Mouse (Mus musculus) limb, embryonic 11.5 days (tissue): ENCODE results near the gene Ifna1. TPM values are rescaled to one million over a fixed set of nuclear protein-coding genes. Genes with fewer than 3 reads are reported as not detected.
"Not testable (repeated sequence)": the region's sequence is repeated elsewhere in the genome, so short reads cannot be mapped to it uniquely, and the experiment has no call there.

Experiments used
- ATAC-seq: fragments of 200-750 bp; cut with Nextera tagmentation; 2 replicates; pipeline ENCODE4 v1.8.0; 2017; ENCODE audit warnings: low read depth; ENCODE audit not compliant: insufficient number of reproducible peaks, low FRiP score, low TSS enrichment
- DNase-seq: peaks from one replicate; pipeline ENCODE4 v3.0.0-alpha.2; 2015; ENCODE audit warnings: low spot score
- H3K27ac ChIP-seq: fragments of 300-500 bp; sonication (generic); replicated peaks from 2 replicates; pipeline ENCODE4 v1.5.1; 2014; ENCODE audit warnings: low read depth, mild to moderate bottlenecking, low read length
- H3K27me3 ChIP-seq: fragments of 300-500 bp; sonication (generic); 2 replicates; pipeline ENCODE4 v1.6.1; 2014; ENCODE audit warnings: mild to moderate bottlenecking, low read length, mixed read lengths; ENCODE audit not compliant: control insufficient read depth, insufficient read depth
- H3K36me3 ChIP-seq: fragments of 300-500 bp; sonication (generic); 2 replicates; pipeline ENCODE4 v1.6.1; 2014; ENCODE audit warnings: mild to moderate bottlenecking, low read length, moderate library complexity, mixed read lengths; ENCODE audit not compliant: control insufficient read depth, insufficient read depth
- H3K4me1 ChIP-seq: fragments of 300-500 bp; sonication (generic); 2 replicates; pipeline ENCODE4 v1.6.1; 2014; ENCODE audit warnings: low read length, mixed read lengths; ENCODE audit not compliant: control insufficient read depth, insufficient read depth
- H3K4me2 ChIP-seq: fragments of 300-500 bp; sonication (generic); 2 replicates; pipeline ENCODE4 v1.6.1; 2014; ENCODE audit warnings: low read depth, mild to moderate bottlenecking, moderate library complexity; ENCODE audit not compliant: severe bottlenecking
- H3K4me3 ChIP-seq: fragments of 300-500 bp; sonication (generic); 2 replicates; pipeline ENCODE4 v1.5.1; 2014; ENCODE audit warnings: low read depth, low read length
- H3K9ac ChIP-seq: fragments of 300-500 bp; sonication (generic); 2 replicates; pipeline ENCODE4 v1.6.1; 2014; ENCODE audit warnings: mild to moderate bottlenecking, low read length
- H3K9me3 ChIP-seq: fragments of 300-500 bp; sonication (generic); 2 replicates; pipeline ENCODE4 v1.6.1; 2016; ENCODE audit warnings: low read length; ENCODE audit not compliant: control insufficient read depth
- WGBS: fragments of 180-500 bp; shearing (Covaris S2); extraction: QIAGEN DNeasy Blood & Tissue Kit; methylation state at CpG from one replicate; pipeline ENCODE4 v1.1.7; 2014; 5-methylcytosine and 5-hydroxymethylcytosine counted together
- polyA plus RNA-seq: library from polyadenylated mRNA; unstranded; fragments of >200 nt; fragmentation: Nextera tagmentation; extraction: Ambion mirVana; gene quantifications from 2 replicates; pipeline ENCODE4 v1.2.1, GENCODE M21; 2014

The Ifna1 gene
- polyA plus RNA-seq: not detected in 2 replicates

DNA sequence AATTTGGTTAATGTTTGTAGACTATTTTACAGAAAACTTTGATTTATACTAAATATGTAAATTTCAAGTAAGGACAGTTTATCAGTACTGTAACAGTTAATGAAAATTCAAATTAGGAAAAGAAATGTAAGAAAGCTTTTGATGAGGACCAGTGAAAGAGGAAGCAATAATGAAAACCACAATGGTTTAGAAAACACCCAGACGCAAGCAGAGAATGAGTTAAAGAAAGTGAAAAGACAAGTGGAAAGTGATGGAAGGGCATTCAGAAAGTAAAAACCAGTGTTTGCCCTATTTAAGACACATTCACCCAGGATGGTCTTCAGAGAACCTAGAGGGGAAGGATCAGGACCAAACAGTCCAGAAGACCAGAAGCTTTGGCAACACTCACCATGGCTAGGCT is at the start of gene Ifna1:
Gene Ifna1, plus strand, starts transcription at position 390 of the 400 bp plus-strand sequence.
- Histone ChIP-seq H3K27ac (no peak within 1 kb of the TSS), H3K9ac (no peak within 1 kb of the TSS), H3K4me3 (no peak within 1 kb of the TSS), H3K9me3 (no peaks in the 10 kb centered on the region), H3K27me3 (no peaks in the 10 kb centered on the region), H3K36me3 (no peaks in the 10 kb centered on the region), H3K4me1 (no peaks in the 10 kb centered on the region), H3K4me2 (no peak within 1 kb of the TSS)
- ATAC-seq: no peak
- 69% methylated on average over 1 of the region's 1 CpGs for WGBS
- no peak for DNase-seq

GRCm38 (mm10) chr4:88802954-88803353 is 46.9 kb upstream of the Ifna1 start, which contains the start of gene Gm13287:
Gene Gm13287, plus strand, starts transcription at chr4:88803254.
- H3K36me3 ChIP-seq, H3K4me1 ChIP-seq, DNase-seq, H3K27ac ChIP-seq, H3K4me3 ChIP-seq, H3K4me2 ChIP-seq, H3K9me3 ChIP-seq, ATAC-seq, H3K27me3 ChIP-seq, H3K9ac ChIP-seq: not testable (repeated sequence)
- WGBS: no CpG with 5 or more reads among the region's 29 CpGs

GRCm38 (mm10) chr4:88805231-88805630 is 44.7 kb upstream of the Ifna1 start, which contains the start of gene Gm13288:
Gene Gm13288, plus strand, starts transcription at chr4:88805531.
- H3K4me1 ChIP-seq, H3K36me3 ChIP-seq, H3K9ac ChIP-seq, H3K27me3 ChIP-seq, H3K27ac ChIP-seq, H3K4me3 ChIP-seq, H3K4me2 ChIP-seq, DNase-seq, ATAC-seq, H3K9me3 ChIP-seq: not testable (repeated sequence)
- no CpG with 5 or more reads among the region's 8 CpGs for WGBS

- H3K4me1 ChIP-seq, H3K4me3 ChIP-seq, DNase-seq, H3K4me2 ChIP-seq, H3K27me3 ChIP-seq, H3K9ac ChIP-seq, ATAC-seq, H3K9me3 ChIP-seq, H3K27ac ChIP-seq, H3K36me3 ChIP-seq: not testable (repeated sequence)
- no CpG with 5 or more reads among the region's 34 CpGs for WGBS
Measured at GRCm38 (mm10) chr4:88805761-88806160, 44.1 kb upstream of the Ifna1 start.

GRCm38 (mm10) chr4:88815928-88816327 is 34.0 kb upstream of the Ifna1 start, which contains the start of gene Ifna7:
Gene Ifna7, plus strand, starts transcription at chr4:88816228.
- Histone ChIP-seq H3K27me3 (no peaks in the 10 kb centered on the region), H3K4me2 (no peak within 1 kb of the TSS), H3K4me1 (no peaks in the 10 kb centered on the region), H3K9me3 (no peaks in the 10 kb centered on the region), H3K4me3 (no peak within 1 kb of the TSS), H3K27ac (no peak within 1 kb of the TSS), H3K9ac (no peak within 1 kb of the TSS), H3K36me3 (no peaks in the 10 kb centered on the region)
- DNase-seq (no peak), ATAC-seq (no peak)
- WGBS: 64% methylated on average over 3 of the region's 3 CpGs

DNA sequence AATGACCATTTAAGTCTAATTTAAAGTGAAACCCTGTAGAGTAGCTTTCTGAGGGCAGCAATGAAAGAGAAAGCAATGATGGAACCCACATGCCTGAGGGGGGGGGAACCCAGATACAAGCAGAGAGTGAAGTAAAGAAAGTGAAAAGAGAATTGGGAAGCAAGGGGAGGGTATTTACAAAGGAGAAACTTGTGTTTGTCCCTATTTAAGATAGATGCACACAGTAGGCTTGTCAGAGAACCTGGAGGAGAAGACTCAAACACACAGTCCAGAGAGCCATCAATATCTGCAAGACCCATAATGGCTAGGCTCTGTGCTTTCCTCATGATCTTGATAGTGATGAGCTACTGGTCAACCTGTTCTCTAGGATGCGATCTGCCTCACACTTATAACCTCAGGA is 30.2 kb upstream of the Ifna1 start, which contains the start of gene Ifna11:
Gene Ifna11, plus strand, starts transcription at position 301 of the 400 bp plus-strand sequence.
- no peak within 1 kb of the TSS for H3K4me3 ChIP-seq
- no peak for ATAC-seq
- no peak within 1 kb of the TSS for H3K9ac ChIP-seq
- no peaks in the 10 kb centered on the region for H3K36me3 ChIP-seq
- H3K4me2 ChIP-seq: no peak within 1 kb of the TSS
- no peak for DNase-seq
- no peak within 1 kb of the TSS for H3K27ac ChIP-seq
- H3K4me1 ChIP-seq: no peaks in the 10 kb centered on the region
- H3K9me3 ChIP-seq: no peaks in the 10 kb centered on the region
- 74% methylated on average over 1 of the region's 1 CpGs for WGBS
- H3K27me3 ChIP-seq: no peaks in the 10 kb centered on the region

DNA sequence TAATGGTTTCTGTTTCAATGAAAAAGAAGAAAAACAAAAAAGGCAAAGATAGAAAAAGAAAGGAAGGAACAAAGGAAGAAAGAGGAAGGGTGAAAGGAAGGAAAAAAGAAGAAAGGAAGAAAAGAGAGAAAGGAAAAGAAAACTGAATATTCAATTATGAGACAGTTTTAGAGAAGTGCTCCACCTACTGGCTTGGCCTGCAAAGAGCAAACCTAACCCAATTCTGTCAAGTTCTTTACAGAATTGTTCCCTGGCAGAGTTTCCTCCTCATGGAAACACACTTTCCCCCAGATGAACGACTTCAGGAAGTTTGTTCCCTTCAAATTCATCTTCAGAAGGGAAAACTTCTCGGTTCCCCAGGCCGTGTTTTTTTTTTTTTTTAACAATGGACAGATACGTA is 26.9 kb upstream of the Ifna1 start:
- ATAC-seq: no peak
- Histone ChIP-seq H3K9ac (no peak overlapping the region), H3K36me3 (no peaks in the 10 kb centered on the region), H3K27ac (no peak overlapping the region), H3K4me3 (no peak overlapping the region), H3K4me2 (no peak overlapping the region), H3K9me3 (no peaks in the 10 kb centered on the region), H3K27me3 (no peaks in the 10 kb centered on the region), H3K4me1 (no peaks in the 10 kb centered on the region)
- 24% methylated on average over 4 of the region's 4 CpGs for WGBS
- DNase-seq: peak; percentile 26

DNA sequence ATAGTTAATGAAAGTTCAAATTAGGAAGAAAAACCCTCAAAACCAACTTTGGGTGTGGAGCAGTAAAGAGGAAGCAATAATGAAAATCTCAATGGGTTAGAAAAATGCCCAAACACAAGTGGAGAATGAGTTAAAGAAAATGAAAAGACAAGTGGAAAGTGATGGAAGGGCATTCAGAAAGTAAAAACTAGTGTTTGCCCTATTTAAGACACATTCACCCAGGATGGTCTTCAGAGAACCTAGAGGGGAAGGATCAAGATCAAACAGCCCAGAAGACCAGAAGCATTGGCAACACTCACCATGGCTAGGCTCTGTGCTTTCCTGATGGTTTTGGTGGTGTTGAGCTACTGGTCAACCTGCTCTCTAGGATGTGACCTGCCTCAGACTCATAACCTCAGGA is 22.8 kb upstream of the Ifna1 start, which contains the start of gene Ifna6:
Gene Ifna6, plus strand, starts transcription at position 301 of the 400 bp plus-strand sequence.
- H3K9me3 ChIP-seq, H3K4me3 ChIP-seq, H3K27me3 ChIP-seq, H3K36me3 ChIP-seq, H3K27ac ChIP-seq, H3K4me1 ChIP-seq, H3K9ac ChIP-seq, H3K4me2 ChIP-seq, DNase-seq, ATAC-seq: not testable (repeated sequence)

DNA sequence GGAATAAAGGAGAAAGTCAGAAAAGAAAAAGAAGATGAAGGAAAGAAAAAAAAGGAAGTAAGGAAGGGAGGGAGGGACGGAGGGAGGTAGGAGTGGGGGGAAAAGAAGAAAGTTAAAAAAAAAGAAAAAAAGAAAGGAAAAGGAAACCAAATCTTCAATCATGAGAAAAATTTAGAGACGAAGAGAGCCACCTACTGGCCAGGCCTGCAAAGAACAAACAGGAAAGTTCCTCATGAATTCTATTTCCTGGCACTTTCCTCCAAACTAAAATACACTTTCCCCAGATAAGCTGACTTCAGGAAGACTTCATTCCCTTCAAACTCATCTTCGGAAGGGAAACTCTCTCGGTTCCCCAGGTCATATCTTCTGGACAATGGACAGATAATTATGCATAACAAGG is 19.4 kb upstream of the Ifna1 start:
- 31% methylated on average over 4 of the region's 4 CpGs for WGBS
- DNase-seq (peak; percentile 38), ATAC-seq (no peak)
- no peak overlapping the region for H3K27ac ChIP-seq
- H3K4me1 ChIP-seq: no peaks in the 10 kb centered on the region
- H3K36me3 ChIP-seq: no peaks in the 10 kb centered on the region
- H3K9ac ChIP-seq: no peak overlapping the region
- no peak overlapping the region for H3K4me2 ChIP-seq
- H3K9me3 ChIP-seq: no peaks in the 10 kb centered on the region
- no peaks in the 10 kb centered on the region for H3K27me3 ChIP-seq
- no peak overlapping the region for H3K4me3 ChIP-seq
